Mouse (Mus musculus) midbrain, embryonic 12.5 days (tissue): Measurements from ENCODE around the gene Slc16a8. TPM values are rescaled to one million over a fixed set of nuclear protein-coding genes. Genes with fewer than 3 reads are reported as not detected.

Source experiments
- ATAC-seq: fragments of 200-750 bp; cut with Nextera tagmentation; 2 replicates; pipeline ENCODE4 v1.8.0; 2017; ENCODE audit warnings: low read depth, moderate TSS enrichment, moderate library complexity; ENCODE audit not compliant: low FRiP score
- H3K27ac ChIP-seq: fragments of 300-500 bp; sonication (generic); replicated peaks from 2 replicates; pipeline ENCODE4 v1.5.1; 2016; ENCODE audit warnings: mild to moderate bottlenecking
- H3K27me3 ChIP-seq: fragments of 300-500 bp; sonication (generic); 2 replicates; pipeline ENCODE4 v1.6.1; 2016; ENCODE audit warnings: mild to moderate bottlenecking
- H3K36me3 ChIP-seq: fragments of 300-500 bp; sonication (generic); 2 replicates; pipeline ENCODE4 v1.6.1; 2016
- H3K4me1 ChIP-seq: fragments of 300-500 bp; sonication (generic); 2 replicates; pipeline ENCODE4 v1.6.1; 2016
- H3K4me2 ChIP-seq: fragments of 300-500 bp; sonication (generic); replicated peaks from 2 replicates; pipeline ENCODE4 v1.6.1; 2016; ENCODE audit warnings: mild to moderate bottlenecking, moderate library complexity
- H3K4me3 ChIP-seq: fragments of 300-500 bp; sonication (generic); 2 replicates; pipeline ENCODE4 v1.5.1; 2016; ENCODE audit warnings: mild to moderate bottlenecking
- H3K9ac ChIP-seq: fragments of 300-500 bp; sonication (generic); replicated peaks from 2 replicates; pipeline ENCODE4 v1.6.1; 2016; ENCODE audit warnings: mild to moderate bottlenecking, moderate library complexity
- H3K9me3 ChIP-seq: fragments of 300-500 bp; sonication (generic); 2 replicates; pipeline ENCODE4 v1.6.1; 2016; ENCODE audit warnings: mild to moderate bottlenecking
- WGBS: fragments of 180-500 bp; shearing (Covaris S2); methylation state at CpG from one replicate; pipeline ENCODE4 v1.1.7; 2016; 5-methylcytosine and 5-hydroxymethylcytosine counted together
- polyA plus RNA-seq: library from polyadenylated mRNA; unstranded; fragments of >200 nt; fragmentation: Nextera tagmentation; extraction: Ambion mirVana; gene quantifications from 2 replicates; pipeline ENCODE4 v1.2.1, GENCODE M21; 2016

The Slc16a8 gene
- polyA plus RNA-seq, 1 experiment from 2014 or later = 0.24 TPM

DNA sequence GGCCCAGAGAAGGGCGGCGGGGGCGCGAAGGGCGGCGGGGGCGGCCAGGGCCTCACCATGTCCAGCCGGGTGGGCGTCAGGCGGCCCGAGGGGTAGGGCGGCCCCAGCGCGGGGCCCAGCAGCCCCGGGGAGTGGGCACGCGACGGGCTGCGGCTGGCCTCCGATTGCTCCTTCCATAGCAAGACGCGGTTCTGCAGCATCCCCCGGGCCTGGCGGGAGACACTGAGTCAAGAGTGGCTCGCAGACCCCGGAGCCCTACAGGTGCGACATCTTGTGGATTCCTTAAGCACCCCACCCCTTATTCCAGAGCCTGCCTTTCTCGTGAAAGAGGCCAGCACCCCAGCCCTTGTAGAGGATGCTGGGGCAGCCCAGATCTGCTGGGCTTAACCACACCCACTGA lies 7.2 kb upstream of the Slc16a8 start:
- under 1% methylated on average over 28 of the region's 28 CpGs for WGBS
- Histone ChIP-seq H3K9me3 (no peaks in the 10 kb centered on the region), H3K4me3 (peak overlapping the region; percentile 63), H3K4me2 (peak overlapping the region; percentile 99), H3K27me3 (peaks cover 69% of the 10 kb centered on the region), H3K36me3 (no peaks in the 10 kb centered on the region), H3K27ac (no peak overlapping the region), H3K9ac (peak overlapping the region; percentile 72), H3K4me1 (peaks cover 15% of the 10 kb centered on the region)
- ATAC-seq = peak; percentile 47; the same call in 1 of the 2 replicates

DNA sequence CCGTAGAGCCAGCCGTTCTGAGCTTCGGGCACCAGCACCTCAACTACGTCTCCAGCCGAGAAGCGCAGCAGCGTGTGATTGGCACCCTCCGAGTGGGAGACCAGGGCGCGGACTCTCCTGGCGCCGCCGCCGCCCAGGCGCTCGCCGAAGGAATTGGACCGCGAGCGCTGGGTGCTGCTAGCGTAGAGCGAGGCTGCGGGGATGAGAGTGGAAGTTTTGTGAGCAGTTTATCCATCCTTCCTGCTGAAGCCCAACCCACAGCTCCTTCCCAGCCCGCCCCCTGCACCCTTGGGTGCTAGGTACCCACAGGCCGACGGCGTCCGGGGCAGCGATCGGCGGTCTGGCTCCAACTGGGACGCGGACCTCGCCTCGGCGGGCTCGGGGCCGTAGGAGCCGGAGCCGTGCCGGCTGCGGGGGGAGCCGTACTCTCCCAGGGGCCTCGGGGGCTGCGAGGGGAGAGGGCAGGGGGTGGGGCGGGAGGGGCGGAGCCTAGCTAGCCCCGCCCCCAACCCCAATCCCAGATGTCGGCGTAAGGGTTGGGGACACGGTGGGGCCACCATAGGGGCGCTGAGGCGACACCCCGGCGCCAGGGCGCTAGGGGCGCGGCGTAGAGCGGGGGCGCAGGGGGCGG lies 6.6 kb upstream of the Slc16a8 start:
- Histone ChIP-seq H3K4me2 (peak overlapping the region; percentile 99), H3K36me3 (no peaks in the 10 kb centered on the region), H3K4me1 (peaks cover 15% of the 10 kb centered on the region), H3K4me3 (peak overlapping the region; percentile 63), H3K9me3 (no peaks in the 10 kb centered on the region), H3K27ac (no peak overlapping the region), H3K9ac (peak overlapping the region; percentile 72), H3K27me3 (peaks cover 69% of the 10 kb centered on the region)
- peak; percentile 41 for ATAC-seq
- WGBS = 1% methylated on average over 45 of the region's 62 CpGs

DNA sequence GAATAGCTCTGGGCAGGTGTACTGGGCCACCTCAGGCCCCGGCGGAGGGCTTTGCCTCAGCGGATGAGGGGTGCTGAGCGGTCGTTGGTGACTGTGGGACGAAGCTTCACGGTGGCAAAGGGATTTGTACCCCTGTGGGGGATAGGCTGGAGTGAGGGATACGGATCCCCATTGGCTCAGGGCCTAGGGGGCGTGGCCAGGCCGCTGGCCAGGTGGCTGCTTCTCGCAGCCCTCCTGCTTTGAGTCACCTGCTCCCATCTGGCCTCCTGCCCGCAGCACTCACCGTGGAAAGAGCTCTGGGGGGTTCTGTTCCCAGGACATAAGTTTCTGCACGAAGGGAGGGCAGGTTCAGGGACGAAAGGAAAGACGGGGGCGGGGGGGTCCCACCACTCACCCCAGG lies 4.0 kb upstream of the Slc16a8 start:
- 36% methylated on average over 17 of the region's 17 CpGs for WGBS

DNA sequence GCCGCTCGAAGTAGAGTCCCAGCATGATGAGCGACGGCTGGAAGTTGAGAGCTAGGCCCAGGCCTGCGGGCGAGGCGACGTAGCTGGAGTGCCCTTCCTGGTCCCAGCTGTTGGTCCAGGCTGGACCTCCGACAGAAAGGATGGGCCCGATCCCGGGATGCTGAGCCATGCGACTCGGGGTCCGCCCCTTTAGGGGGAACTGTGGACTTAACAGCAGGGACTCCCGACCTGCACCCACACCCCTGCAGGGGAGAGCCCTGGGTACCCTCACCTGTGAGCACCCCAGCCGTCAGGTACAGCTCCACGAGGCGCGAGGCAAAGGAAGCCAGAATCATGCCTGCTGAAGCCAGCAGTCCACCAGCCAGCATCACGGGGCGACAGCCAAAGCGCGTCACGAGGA lies 2.0 kb downstream of the Slc16a8 start:
- H3K27me3 ChIP-seq = peaks cover 63% of the 10 kb centered on the region
- WGBS = 31% methylated on average over 24 of the region's 24 CpGs
- no peak overlapping the region for H3K27ac ChIP-seq

More for the DNA sequence above, 4.0 kb upstream of the Slc16a8 start:
- Histone ChIP-seq H3K27ac (no peak overlapping the region), H3K4me1 (peaks cover 15% of the 10 kb centered on the region), H3K27me3 (peaks cover 75% of the 10 kb centered on the region), H3K36me3 (no peaks in the 10 kb centered on the region), H3K4me3 (no peak overlapping the region), H3K9me3 (no peaks in the 10 kb centered on the region), H3K9ac (no peak overlapping the region), H3K4me2 (no peak overlapping the region)
- ATAC-seq = no peak

DNA sequence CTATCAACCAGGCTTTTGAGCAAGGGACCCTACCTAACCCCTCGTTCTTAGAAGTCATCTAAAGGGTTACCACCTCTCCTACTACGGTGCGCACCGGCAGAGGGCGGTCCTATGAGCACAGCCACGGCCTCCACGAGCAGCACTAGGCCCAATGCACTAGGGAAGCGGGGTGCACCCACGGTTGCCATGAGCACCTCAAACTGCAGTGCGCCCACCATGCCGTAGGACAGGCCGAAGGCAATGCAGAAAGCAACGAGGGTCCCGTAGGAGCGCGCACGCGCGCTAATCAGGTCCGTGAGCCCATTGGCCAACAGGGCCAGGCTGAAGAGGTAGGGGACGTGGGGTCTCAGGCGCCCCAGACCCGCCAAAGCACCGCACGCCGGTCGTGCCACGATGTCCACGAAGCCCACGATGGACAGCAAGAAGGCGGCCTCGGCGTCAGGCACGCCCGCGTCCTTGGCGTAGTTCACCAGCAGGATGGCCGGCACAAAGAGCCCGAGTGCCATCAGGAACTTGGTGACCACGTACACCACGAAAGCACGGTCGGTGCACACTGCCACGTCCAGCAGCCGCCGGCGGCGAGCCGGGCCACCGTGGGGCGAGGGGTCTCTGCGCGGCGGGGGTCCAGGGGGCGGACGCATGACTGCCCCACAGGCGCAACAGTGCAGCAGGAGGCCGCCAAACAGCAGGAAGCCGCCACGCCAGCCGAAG lies 2.6 kb downstream of the Slc16a8 start:
- Histone ChIP-seq H3K4me2 (peak overlapping the region; percentile 60), H3K9ac (peak overlapping the region; percentile 54), H3K27ac (no peak overlapping the region), H3K27me3 (peaks cover 63% of the 10 kb centered on the region), H3K9me3 (no peaks in the 10 kb centered on the region), H3K36me3 (peaks cover 18% of the 10 kb centered on the region), H3K4me3 (peak overlapping the region; percentile 37), H3K4me1 (peaks cover 9% of the 10 kb centered on the region)
- 3% methylated on average over 61 of the region's 61 CpGs for WGBS
- peak; percentile 61 for ATAC-seq

More for the DNA sequence above, 2.0 kb downstream of the Slc16a8 start:
- Histone ChIP-seq H3K36me3 (peaks cover 15% of the 10 kb centered on the region), H3K9ac (peak overlapping the region; percentile 54), H3K4me1 (peaks cover 9% of the 10 kb centered on the region), H3K4me3 (peak overlapping the region; percentile 37), H3K9me3 (no peaks in the 10 kb centered on the region), H3K4me2 (peak overlapping the region; percentile 60)
- no peak for ATAC-seq

DNA sequence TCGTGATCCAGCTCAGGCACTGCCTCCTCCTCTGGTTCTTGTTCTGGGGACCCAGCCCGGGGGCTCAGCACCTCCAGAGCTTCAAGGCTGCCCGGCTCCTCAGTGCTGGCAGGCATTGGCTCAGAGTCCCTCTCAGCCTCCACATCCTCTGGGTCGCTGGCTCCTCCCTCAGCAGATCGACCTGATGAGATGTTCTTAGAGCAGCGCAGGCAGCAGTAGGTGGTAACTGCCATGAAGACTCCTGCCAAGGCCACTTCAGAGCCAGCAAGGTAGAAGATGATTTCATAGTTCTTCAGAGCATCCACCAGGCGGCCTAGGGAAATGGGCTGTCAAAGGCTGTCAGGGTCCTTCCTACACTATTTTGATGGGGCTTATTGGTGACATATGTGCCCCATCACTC lies 3.4 kb downstream of the Slc16a8 start:
- Histone ChIP-seq H3K27me3 (peaks cover 63% of the 10 kb centered on the region), H3K4me1 (peaks cover 9% of the 10 kb centered on the region), H3K4me3 (no peak overlapping the region), H3K4me2 (no peak overlapping the region), H3K9ac (no peak overlapping the region), H3K36me3 (peaks cover 25% of the 10 kb centered on the region), H3K27ac (no peak overlapping the region), H3K9me3 (no peaks in the 10 kb centered on the region)
- no peak for ATAC-seq
- 53% methylated on average over 7 of the region's 7 CpGs for WGBS

DNA sequence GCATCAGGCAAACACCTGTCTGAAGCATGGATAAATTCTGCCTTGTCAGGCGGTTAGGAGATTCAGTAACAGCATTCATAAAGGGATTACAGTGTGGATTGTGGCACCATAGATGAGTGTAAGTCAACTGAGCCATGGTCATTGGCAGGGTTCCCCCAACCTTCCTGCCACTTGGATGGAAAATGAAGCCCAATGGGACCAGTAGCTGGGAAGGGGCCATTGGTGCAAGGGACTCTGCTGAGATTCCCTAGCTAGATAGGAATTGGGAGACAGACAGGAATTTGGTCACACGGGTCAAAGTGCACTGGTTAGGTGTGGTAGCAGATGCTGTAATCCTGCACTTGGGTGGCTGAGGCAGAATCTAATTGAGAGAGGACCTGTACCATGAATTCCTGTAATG lies 4.3 kb downstream of the Slc16a8 start:
- ATAC-seq = no peak
- 86% methylated on average over 2 of the region's 2 CpGs for WGBS
- peaks cover 35% of the 10 kb centered on the region for H3K36me3 ChIP-seq

DNA sequence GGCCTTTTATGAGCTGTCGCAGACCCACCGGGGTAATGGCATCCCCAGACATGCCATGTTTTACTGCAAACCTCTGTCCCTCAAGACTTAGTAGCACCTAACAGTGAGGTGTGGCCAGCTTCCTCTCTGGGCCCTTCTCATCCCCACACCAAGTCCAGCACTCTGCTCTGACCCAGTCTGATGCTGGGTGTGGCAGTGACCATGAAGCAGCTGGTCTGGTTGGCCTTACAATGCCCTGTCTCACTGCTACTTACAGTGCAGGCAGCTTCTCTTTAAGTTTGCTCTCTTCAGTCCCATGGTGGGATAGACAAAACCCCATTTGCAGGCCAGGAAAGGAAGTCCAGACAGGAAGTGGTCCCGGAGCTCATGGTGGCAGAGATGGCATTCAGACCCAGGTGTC lies 9.2 kb downstream of the Slc16a8 start:
- Histone ChIP-seq H3K36me3 (peaks cover 55% of the 10 kb centered on the region), H3K27ac (no peak overlapping the region)
- WGBS = 98% methylated on average over 3 of the region's 3 CpGs

More for the DNA sequence above, 4.3 kb downstream of the Slc16a8 start:
- no peak overlapping the region for H3K27ac ChIP-seq
- H3K4me1 ChIP-seq = peaks cover 9% of the 10 kb centered on the region
- H3K4me2 ChIP-seq = no peak overlapping the region
- H3K9ac ChIP-seq = no peak overlapping the region
- H3K27me3 ChIP-seq = peaks cover 58% of the 10 kb centered on the region
- no peak overlapping the region for H3K4me3 ChIP-seq
- no peaks in the 10 kb centered on the region for H3K9me3 ChIP-seq

DNA sequence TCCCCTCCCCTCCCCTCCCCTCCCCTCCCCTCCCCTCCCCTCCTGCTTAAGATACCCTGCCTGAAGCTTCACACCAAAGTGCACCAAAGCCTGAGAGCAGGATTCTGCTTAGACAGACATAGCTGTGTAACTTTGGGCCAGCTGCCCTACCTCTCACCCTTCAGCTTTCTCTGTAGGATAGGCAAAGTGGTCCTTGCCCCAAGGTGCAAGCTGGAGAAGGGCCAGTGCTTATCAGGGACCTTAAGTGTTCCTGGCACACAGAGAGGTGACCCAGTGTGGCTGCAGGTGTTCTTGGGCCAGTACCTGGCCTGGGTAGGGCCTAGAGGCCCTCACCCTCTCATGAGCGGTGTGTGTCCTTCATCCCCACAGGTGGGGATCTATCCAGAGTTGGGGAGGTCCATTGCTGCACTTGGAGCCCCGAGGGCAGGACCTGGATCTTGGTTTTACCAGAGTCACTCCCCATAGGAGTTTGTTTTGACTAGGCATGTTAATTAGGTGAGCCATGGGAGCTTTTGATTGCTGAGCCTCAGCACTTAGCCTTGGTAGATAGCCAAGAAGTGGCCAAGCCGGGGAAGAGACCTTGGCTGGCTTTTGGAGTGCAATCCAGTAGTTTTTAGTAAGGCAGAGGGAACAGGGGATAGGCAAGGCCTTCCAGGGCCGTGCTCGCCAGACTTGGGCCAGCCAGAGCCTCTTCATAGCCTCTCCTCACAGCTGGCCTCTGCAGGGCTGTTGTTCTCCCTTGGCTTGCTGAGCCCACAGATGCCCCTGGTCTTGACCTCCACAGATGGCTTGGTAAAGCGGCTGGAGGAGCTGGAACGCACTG lies 10.3 kb downstream of the Slc16a8 start:
- H3K9me3 ChIP-seq = no peaks in the 10 kb centered on the region
- H3K4me1 ChIP-seq = peaks cover 4% of the 10 kb centered on the region; the same call in 1 of the 2 replicates
- no peak overlapping the region for H3K27ac ChIP-seq
- 72% methylated on average over 7 of the region's 7 CpGs for WGBS
- H3K9ac ChIP-seq = no peak overlapping the region
- H3K4me3 ChIP-seq = no peak overlapping the region
- peaks cover 65% of the 10 kb centered on the region for H3K36me3 ChIP-seq
- no peak for ATAC-seq
- no peaks in the 10 kb centered on the region for H3K27me3 ChIP-seq
- H3K4me2 ChIP-seq = no peak overlapping the region

More for the DNA sequence above, 9.2 kb downstream of the Slc16a8 start:
- ATAC-seq = no peak
- H3K9ac ChIP-seq = no peak overlapping the region
- H3K4me3 ChIP-seq = no peak overlapping the region
- no peak overlapping the region for H3K4me2 ChIP-seq
- H3K9me3 ChIP-seq = no peaks in the 10 kb centered on the region
- H3K4me1 ChIP-seq = peaks cover 4% of the 10 kb centered on the region; the same call in 1 of the 2 replicates
- H3K27me3 ChIP-seq = peaks cover 9% of the 10 kb centered on the region

DNA sequence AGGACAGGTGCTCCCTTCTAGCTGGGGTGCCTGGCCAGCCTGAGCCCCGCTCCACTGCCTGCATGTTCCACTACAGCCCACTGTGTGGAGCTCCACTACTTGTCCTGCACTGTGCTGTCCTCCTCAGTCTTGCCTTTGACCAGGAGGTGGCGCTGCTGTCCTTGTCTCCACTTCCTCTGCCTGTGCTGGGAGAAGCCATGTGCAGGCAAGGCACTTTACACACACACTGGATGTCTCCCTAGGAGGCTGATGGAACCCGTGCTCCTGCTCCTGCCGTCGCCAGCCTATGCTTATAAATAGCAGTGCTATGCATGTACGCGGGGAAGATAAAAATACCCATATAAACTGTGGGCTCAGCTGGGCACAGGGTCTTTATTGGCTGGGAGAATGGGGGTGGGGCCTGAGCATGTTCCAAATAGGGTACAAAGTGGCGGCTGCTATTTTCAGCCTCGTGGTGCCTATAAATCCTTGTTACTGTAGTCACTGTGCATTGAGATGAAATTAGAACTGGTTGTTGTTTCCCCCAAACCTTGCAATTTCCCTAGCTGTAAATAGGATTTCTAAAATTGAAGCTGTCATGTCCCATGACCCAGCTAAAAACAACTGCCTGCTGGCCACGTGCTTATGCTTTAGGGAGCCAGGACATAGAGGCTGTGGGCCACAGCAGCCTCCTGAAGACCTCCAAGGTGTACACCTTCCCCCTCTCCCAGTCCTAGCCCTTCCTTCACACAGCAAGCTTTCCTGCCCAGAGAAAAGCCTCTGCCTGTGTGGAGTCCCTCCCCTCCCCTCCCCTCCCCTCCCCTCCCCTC lies 11.1 kb downstream of the Slc16a8 start:
- Histone ChIP-seq H3K4me3 (no peak overlapping the region), H3K4me1 (peaks cover 4% of the 10 kb centered on the region; the same call in 1 of the 2 replicates), H3K27me3 (no peaks in the 10 kb centered on the region), H3K36me3 (peaks cover 65% of the 10 kb centered on the region), H3K9ac (no peak overlapping the region), H3K27ac (no peak overlapping the region), H3K4me2 (no peak overlapping the region), H3K9me3 (no peaks in the 10 kb centered on the region)
- peak; percentile 97 for ATAC-seq
- 24% methylated on average over 10 of the region's 10 CpGs for WGBS

DNA sequence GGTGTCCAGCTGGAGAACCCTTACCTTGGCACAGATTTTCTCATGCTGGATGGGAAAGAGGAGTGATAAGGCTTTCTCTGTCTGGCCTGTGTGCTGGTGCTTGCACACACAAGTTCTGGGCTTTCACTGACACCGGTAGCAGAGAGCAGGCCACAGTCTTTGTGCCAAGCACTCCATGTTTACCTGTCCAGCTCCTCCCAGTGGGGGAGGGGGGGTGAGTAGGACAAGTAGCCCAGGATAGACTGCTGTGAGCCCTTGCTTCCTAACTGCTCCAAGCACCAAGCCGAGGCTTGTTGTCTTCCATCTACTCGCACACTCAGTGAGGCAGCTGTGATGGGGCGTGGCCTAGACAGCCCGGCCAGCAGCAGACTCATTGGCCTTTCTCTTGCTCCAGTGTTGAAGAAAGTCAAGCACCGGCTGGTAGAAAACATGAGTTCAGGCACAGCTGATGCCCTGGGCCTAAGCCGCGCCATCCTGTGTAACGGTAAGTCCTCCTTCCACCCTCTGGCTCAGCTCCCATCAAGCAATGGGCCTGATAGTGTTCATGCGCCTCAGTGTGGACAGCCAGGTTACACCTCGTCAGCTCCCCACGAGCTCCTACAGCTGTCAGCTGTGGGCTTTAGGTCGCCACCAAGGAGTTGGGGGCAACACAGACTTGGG lies 11.9 kb downstream of the Slc16a8 start:
- H3K36me3 ChIP-seq = peaks cover 65% of the 10 kb centered on the region
- no peak overlapping the region for H3K4me3 ChIP-seq
- 76% methylated on average over 13 of the region's 13 CpGs for WGBS
- H3K9me3 ChIP-seq = no peaks in the 10 kb centered on the region
- H3K9ac ChIP-seq = no peak overlapping the region
- peak; percentile 48 for ATAC-seq
- H3K27ac ChIP-seq = no peak overlapping the region
- peaks cover 4% of the 10 kb centered on the region; the same call in 1 of the 2 replicates for H3K4me1 ChIP-seq
- H3K4me2 ChIP-seq = no peak overlapping the region
- no peaks in the 10 kb centered on the region for H3K27me3 ChIP-seq
